Mouse (Mus musculus) urinary bladder, adult 18-20 months (tissue): ENCODE measurements at regions not wholly inside any gene's neighbourhood (a gene's known extent, or its start where the extent isn't known, plus 50 kb on each side); places are given as distances from the start of the nearest gene placed in this dataset.

Experiments used
- DNase-seq, 2 experiments: peaks; one replicate each; pipeline ENCODE4 v3.0.0; 2022; ENCODE audit warnings: low spot score in 2 of 2, mixed read lengths in 2 of 2

DNA sequence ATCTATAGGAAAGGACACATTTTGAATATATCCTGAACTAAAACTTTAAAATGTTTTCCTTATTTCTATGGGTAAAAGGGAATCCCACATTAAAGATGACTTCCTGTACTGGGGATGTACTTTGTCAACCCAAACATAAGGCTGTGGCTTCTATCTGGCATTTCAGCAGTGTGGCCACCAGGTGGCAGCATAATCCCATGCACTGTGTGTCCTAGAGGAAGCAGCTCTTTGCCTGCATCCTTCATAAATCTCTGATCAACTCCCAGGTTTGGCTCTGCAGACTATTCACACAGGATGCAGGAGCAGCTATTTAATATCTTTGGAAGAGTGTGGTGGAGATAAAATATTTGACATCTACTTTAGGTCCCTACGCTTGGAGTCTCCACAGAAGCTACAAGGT is 59.1 kb downstream of the Bmp15 start:
- peak; percentile 23 to 27 for DNase-seq

DNA sequence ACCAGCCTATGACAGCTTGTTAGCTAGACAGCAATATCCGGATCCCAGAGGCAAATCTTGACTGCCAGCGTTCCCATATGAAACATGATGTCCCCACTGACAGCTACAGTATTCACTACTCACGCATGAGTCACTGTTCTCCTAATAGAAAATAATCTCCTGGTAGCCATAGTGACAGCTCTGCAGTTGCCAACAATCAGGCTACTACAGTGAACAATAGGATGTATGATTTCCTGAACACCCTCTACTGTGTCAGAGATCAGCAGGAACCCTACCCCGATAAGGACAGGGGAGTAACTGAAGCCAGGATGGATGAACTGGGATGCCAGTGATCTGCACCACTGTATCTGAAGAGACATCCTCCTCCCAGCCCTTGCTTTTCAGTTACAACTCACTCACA is 62.0 kb downstream of the Bmp15 start:
- DNase-seq: no peak

DNA sequence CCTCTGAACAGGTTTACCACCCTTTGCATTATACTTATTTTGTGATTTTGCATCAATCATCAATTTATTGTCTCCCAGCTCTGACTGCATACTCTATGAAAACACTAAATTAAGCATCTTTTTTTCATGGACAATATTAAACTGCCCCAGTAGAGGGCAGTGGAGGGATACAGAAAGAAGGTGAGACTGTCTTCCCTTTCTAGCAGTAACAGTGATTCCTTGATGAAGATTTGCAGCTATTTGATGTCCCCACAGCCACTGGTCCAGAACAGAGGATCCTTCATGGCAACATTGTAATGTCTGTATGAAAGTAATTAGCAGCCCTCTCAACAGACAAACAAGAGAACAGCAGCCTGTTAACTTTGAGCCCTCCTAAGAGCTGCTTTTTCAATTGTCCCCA is 66.5 kb downstream of the Bmp15 start:
- DNase-seq: no peak

DNA sequence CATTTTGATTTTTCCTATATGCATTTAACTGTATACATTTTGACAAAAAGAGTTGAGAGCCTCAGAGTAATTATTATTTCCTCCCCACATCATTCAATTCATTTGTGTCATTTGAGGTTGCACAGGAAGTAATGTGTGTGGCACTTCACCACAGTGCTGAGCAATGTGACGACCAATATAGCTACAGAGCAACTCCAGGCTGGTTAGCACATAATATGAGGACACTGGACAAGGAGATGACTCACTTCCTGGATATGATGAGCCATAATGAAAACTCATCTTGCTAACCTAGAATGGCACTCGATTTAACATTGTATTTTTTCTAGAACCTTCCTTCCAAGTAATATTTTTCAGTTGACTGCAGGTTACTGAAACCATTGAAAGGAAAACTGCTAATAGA is 67.6 kb downstream of the Bmp15 start:
- no peak for DNase-seq
